Mouse (Mus musculus) lung, embryonic 16.5 days (tissue): ENCODE measurements around the gene Dolpp1. TPM values are rescaled to one million over a fixed set of nuclear protein-coding genes. Genes with fewer than 3 reads are reported as not detected.

Experiments
- ATAC-seq: fragments of 200-750 bp; cut with Nextera tagmentation; 2 replicates; pipeline ENCODE4 v1.8.0; 2017; ENCODE audit warnings: low read depth, mild to moderate bottlenecking, moderate library complexity
- H3K27ac ChIP-seq: fragments of 300-500 bp; sonication (generic); 2 replicates; pipeline ENCODE4 v1.5.1; 2014; ENCODE audit warnings: mild to moderate bottlenecking, control low read depth, low read length
- H3K27me3 ChIP-seq: fragments of 300-500 bp; sonication (generic); 2 replicates; pipeline ENCODE4 v1.6.1; 2014; ENCODE audit warnings: low read depth, low read length, mixed read lengths; ENCODE audit not compliant: control insufficient read depth, insufficient read depth
- H3K36me3 ChIP-seq: fragments of 300-500 bp; sonication (generic); 2 replicates; pipeline ENCODE4 v1.6.1; 2014; ENCODE audit warnings: low read length; ENCODE audit not compliant: control insufficient read depth, insufficient read depth
- H3K4me1 ChIP-seq: fragments of 300-500 bp; sonication (generic); replicated peaks from 2 replicates; pipeline ENCODE4 v1.6.1; 2014; ENCODE audit warnings: low read length, mixed read lengths; ENCODE audit not compliant: control insufficient read depth, insufficient read depth
- H3K4me2 ChIP-seq: fragments of 300-500 bp; sonication (generic); 2 replicates; pipeline ENCODE4 v1.6.1; 2014; ENCODE audit warnings: low read depth, low read length, control low read depth
- H3K4me3 ChIP-seq: fragments of 300-500 bp; sonication (generic); 2 replicates; pipeline ENCODE4 v1.5.1; 2014; ENCODE audit warnings: mild to moderate bottlenecking, low read length, control low read depth
- H3K9ac ChIP-seq: fragments of 300-500 bp; sonication (generic); 2 replicates; pipeline ENCODE4 v1.6.1; 2014; ENCODE audit warnings: low read length, control low read depth
- H3K9me3 ChIP-seq: fragments of 300-500 bp; sonication (generic); 2 replicates; pipeline ENCODE4 v1.6.1; 2016; ENCODE audit warnings: low read length; ENCODE audit not compliant: control insufficient read depth
- WGBS: fragments of 180-500 bp; shearing (Covaris S2); extraction: QIAGEN DNeasy Blood & Tissue Kit; methylation state at CpG from one replicate; pipeline ENCODE4 v1.1.7; 2014; 5-methylcytosine and 5-hydroxymethylcytosine counted together
- polyA plus RNA-seq: library from polyadenylated mRNA; unstranded; fragments of >200 nt; fragmentation: Nextera tagmentation; extraction: Ambion mirVana; gene quantifications from 2 replicates; pipeline ENCODE4 v1.2.1, GENCODE M21; 2015

Gene Dolpp1
- polyA plus RNA-seq, 1 experiment from 2014 or later, result 49.6 TPM

DNA sequence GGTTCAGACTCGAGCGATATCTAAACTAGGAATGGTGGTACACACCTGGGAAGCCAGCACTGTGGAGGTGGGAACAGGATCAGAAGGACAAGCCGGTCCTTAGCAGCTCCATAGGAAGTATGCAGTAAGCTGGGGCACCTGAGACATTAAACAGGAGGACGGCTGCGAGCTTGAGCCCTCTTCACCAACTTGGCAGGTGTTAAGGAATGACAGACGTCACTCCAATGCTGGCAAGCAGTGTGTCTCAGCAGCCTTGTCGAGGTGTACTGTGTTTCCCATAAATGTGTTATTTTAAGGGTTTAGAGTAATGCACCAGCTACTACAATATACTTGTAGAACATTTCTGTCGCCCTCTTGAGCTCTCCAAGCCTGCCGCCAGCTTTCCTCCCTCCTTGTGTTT, 5.1 kb upstream of the Dolpp1 start:
- H3K4me3 ChIP-seq, result no peak overlapping the region
- peaks cover 9% of the 10 kb centered on the region for H3K36me3 ChIP-seq
- no peak overlapping the region for H3K4me2 ChIP-seq
- H3K4me1 ChIP-seq, result no peaks in the 10 kb centered on the region
- H3K9me3 ChIP-seq, result 0 out of 2 replicates have a peak, but pooled peaks cover 3% of the 10 kb centered on the region
- H3K27ac ChIP-seq, result no peak overlapping the region
- no peak overlapping the region for H3K9ac ChIP-seq
- 71% methylated on average over 9 of the region's 9 CpGs for WGBS
- no peak for ATAC-seq
- no peaks in the 10 kb centered on the region for H3K27me3 ChIP-seq

DNA sequence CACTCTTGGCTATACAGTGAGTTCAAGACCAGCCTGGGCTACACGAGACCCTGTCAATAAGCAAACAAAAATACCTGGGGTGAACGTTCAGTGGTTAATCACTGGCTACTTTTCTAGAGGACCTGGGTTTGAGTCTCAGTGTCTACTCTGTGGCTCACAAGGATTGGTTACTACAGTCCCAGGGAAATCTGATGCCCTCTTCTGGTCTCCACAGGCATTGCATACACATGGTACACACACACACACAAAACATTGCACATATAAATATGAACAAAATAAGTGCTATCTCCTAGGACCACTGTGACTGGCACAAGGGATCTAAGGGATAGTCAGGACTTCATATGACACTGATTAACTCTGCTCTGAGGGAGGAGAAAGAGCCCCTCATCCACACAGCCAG, 3.1 kb upstream of the Dolpp1 start:
- Histone ChIP-seq H3K4me3 (no peak overlapping the region), H3K9me3 (0 out of 2 replicates have a peak, but pooled peaks cover 3% of the 10 kb centered on the region), H3K9ac (no peak overlapping the region), H3K27ac (no peak overlapping the region), H3K4me2 (no peak overlapping the region), H3K27me3 (no peaks in the 10 kb centered on the region), H3K4me1 (peaks cover 8% of the 10 kb centered on the region), H3K36me3 (peaks cover 2% of the 10 kb centered on the region; the same call in 1 of the 2 replicates)
- WGBS, result 86% methylated on average over 2 of the region's 2 CpGs
- no peak for ATAC-seq

GRCm38 (mm10) chr2:30392577-30393369, 719 bp downstream of the Dolpp1 start:
- Histone ChIP-seq H3K4me2 (peak overlapping the region; percentile 91), H3K9me3 (0 out of 2 replicates have a peak, but pooled peaks cover 3% of the 10 kb centered on the region), H3K36me3 (peaks cover 21% of the 10 kb centered on the region), H3K4me3 (peak overlapping the region; percentile 71), H3K27ac (peak overlapping the region; percentile 97), H3K9ac (peak overlapping the region; percentile 88), H3K4me1 (peaks cover 8% of the 10 kb centered on the region), H3K27me3 (no peaks in the 10 kb centered on the region)
- peak; percentile 70 for ATAC-seq
- under 1% methylated on average over 49 of the region's 54 CpGs for WGBS

DNA sequence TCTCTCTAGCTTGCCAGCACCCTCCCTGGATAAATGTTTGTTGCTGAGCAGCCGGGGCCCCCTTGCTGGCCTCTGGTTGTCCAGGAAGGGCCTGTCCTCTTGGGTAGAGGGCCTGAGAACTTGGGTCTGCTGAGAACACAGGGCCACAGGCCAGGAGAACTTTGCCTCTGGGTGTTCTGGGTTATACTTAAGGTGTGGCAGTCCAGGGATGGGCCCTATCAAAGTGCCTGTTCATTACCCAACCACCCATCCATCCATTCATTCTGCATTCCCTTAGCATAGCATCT, 1.3 kb downstream of the Dolpp1 start:
- Histone ChIP-seq H3K4me3 (peak overlapping the region; percentile 71), H3K27me3 (no peaks in the 10 kb centered on the region), H3K9ac (peak overlapping the region; percentile 88), H3K9me3 (0 out of 2 replicates have a peak, but pooled peaks cover 3% of the 10 kb centered on the region), H3K36me3 (peaks cover 26% of the 10 kb centered on the region), H3K27ac (peak overlapping the region; percentile 97), H3K4me1 (peaks cover 10% of the 10 kb centered on the region), H3K4me2 (peak overlapping the region; percentile 91)
- ATAC-seq, result no peak
- 47% methylated on average over 1 of the region's 1 CpGs for WGBS

- H3K27ac ChIP-seq, result no peak overlapping the region
- peaks cover 21% of the 10 kb centered on the region for H3K4me1 ChIP-seq
- no peaks in the 10 kb centered on the region for H3K27me3 ChIP-seq
- 91% methylated on average over 7 of the region's 7 CpGs for WGBS
- no peak overlapping the region for H3K4me2 ChIP-seq
- no peak overlapping the region for H3K9ac ChIP-seq
- no peaks in the 10 kb centered on the region for H3K9me3 ChIP-seq
- peaks cover 28% of the 10 kb centered on the region for H3K36me3 ChIP-seq
- ATAC-seq, result no peak
- no peak overlapping the region for H3K4me3 ChIP-seq
These were observed 3.7 kb downstream of the Dolpp1 start for GRCm38 (mm10) chr2:30395757-30396156.

- H3K9me3 ChIP-seq, result no peaks in the 10 kb centered on the region
- WGBS, result 91% methylated on average over 7 of the region's 7 CpGs
- H3K4me2 ChIP-seq, result no peak overlapping the region
- H3K9ac ChIP-seq, result no peak overlapping the region
- no peak overlapping the region for H3K4me3 ChIP-seq
- H3K36me3 ChIP-seq, result peaks cover 28% of the 10 kb centered on the region
- no peak for ATAC-seq
- H3K27ac ChIP-seq, result no peak overlapping the region
- H3K27me3 ChIP-seq, result no peaks in the 10 kb centered on the region
- peaks cover 21% of the 10 kb centered on the region for H3K4me1 ChIP-seq
These were observed 4.2 kb downstream of the Dolpp1 start for GRCm38 (mm10) chr2:30396246-30396645.

GRCm38 (mm10) chr2:30397986-30398512, 6.0 kb downstream of the Dolpp1 start:
- H3K4me1 ChIP-seq, result peaks cover 21% of the 10 kb centered on the region
- no peaks in the 10 kb centered on the region for H3K9me3 ChIP-seq
- peak overlapping the region; percentile 91 for H3K27ac ChIP-seq
- H3K4me3 ChIP-seq, result no peak overlapping the region
- ATAC-seq, result no peak
- no peaks in the 10 kb centered on the region for H3K27me3 ChIP-seq
- H3K4me2 ChIP-seq, result no peak overlapping the region
- WGBS, result 87% methylated on average over 10 of the region's 10 CpGs
- H3K9ac ChIP-seq, result peak overlapping the region; percentile 27
- H3K36me3 ChIP-seq, result peaks cover 34% of the 10 kb centered on the region

DNA sequence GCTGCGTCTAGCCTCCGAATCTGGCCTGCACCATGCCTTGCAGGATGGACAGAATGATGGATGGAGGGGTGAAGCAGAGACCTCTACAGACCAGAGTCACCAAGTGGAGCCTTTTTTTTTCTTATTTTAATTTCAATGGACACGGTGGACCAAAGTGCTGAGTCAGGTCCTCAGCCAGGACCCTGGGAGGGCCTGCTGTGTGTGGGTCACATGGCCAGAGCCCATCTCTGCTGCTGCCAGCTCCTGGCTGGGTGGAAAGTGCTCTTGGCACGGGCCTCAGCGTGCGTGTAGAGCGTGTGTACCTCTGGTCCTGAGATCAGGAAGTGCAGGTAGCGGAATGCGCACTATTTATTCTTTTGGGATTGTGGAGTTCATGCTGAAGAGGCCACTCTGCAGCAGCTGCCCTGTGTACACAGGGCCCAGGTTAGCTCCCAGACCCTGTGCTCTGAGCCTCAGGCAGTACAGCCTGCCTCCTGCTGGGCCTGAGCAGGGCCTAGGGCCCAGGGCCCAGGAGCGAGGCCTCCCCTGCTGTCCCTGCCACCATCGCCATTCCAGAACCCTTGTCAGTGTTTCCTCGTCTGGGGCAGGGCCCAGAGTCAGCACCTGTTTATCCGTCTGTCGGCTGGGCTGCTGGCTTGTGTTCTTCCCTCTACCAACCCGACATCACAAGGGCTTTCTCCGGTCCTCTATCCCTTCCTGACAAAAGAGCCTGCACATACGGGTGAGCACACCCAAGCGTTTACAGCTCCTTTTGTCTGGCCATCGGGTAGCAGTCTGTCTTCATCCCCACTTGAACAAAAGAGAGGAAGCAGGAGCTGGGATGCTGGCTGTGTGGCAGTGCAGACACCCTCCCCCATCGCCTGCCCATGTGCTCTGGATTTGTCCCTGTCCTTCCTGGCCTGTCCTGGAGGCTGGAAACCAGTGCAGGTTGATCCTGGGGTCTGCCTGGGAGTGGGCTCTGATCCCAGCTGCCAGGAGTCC, 7.4 kb downstream of the Dolpp1 start:
- Histone ChIP-seq H3K27me3 (no peaks in the 10 kb centered on the region), H3K27ac (peak overlapping the region; percentile 91), H3K9ac (peak overlapping the region; percentile 33), H3K4me3 (no peak overlapping the region), H3K9me3 (no peaks in the 10 kb centered on the region), H3K4me2 (no peak overlapping the region), H3K36me3 (peaks cover 34% of the 10 kb centered on the region), H3K4me1 (peaks cover 13% of the 10 kb centered on the region; the same call in 1 of the 2 replicates)
- ATAC-seq, result peak; percentile 94
- 50% methylated on average over 20 of the region's 20 CpGs for WGBS

GRCm38 (mm10) chr2:30401581-30401980, 9.5 kb downstream of the Dolpp1 start:
- no peak overlapping the region for H3K27ac ChIP-seq
- WGBS, result 82% methylated on average over 1 of the region's 1 CpGs
- peaks cover 13% of the 10 kb centered on the region; the same call in 1 of the 2 replicates for H3K4me1 ChIP-seq
- H3K27me3 ChIP-seq, result no peaks in the 10 kb centered on the region
- H3K4me2 ChIP-seq, result no peak overlapping the region
- H3K9ac ChIP-seq, result no peak overlapping the region
- ATAC-seq, result no peak
- peaks cover 24% of the 10 kb centered on the region for H3K36me3 ChIP-seq
- H3K4me3 ChIP-seq, result no peak overlapping the region
- H3K9me3 ChIP-seq, result no peaks in the 10 kb centered on the region
